Mouse (Mus musculus): ENCODE data around the gene Akap8. TPM values are rescaled to one million over a fixed set of nuclear protein-coding genes. Genes with fewer than 3 reads are reported as not detected.
A peak's percentile ranks its signal among the peaks of the same experiment; 100 is the strongest.

Gene Akap8
- polyA plus RNA-seq, 1 experiment from 2014 or later: 81.4 TPM

GRCm38 (mm10) chr17:32350382-32350983, 29.4 kb upstream of the Akap8 start, which contains the start of gene Akap8l:
Gene Akap8l, minus strand, starts transcription at chr17:32350607.
- Histone ChIP-seq H3K9me3 (replicated peaks; ENCODE audit: control insufficient read depth, low read length) (no peaks in the 10 kb centered on the region), H3K27ac (ENCODE audit: low read length) (peak within 1 kb of the TSS; percentile 88), H3K4me2 (ENCODE audit: low read depth, low read length) (peak within 1 kb of the TSS; percentile 78), H3K4me1 (ENCODE audit: control insufficient read depth, insufficient read depth, low read length) (peaks cover 25% of the 10 kb centered on the region), H3K4me3 (ENCODE audit: low read length) (peak within 1 kb of the TSS; percentile 64), H3K9ac (ENCODE audit: low read length) (peak within 1 kb of the TSS; percentile 77), H3K36me3 (ENCODE audit: control insufficient read depth, insufficient read depth) (peaks cover 8% of the 10 kb centered on the region), H3K27me3 (ENCODE audit: control insufficient read depth, insufficient read depth, low read length) (no peaks in the 10 kb centered on the region)
- WGBS: under 1% methylated on average over 37 of the region's 37 CpGs
- ATAC-seq (replicated peaks; ENCODE audit: extremely low read depth, insufficient read depth, low FRiP score): peak; percentile 97

GRCm38 (mm10) chr17:32349851-32350381, 28.9 kb upstream of the Akap8 start:
- Histone ChIP-seq H3K27me3 (ENCODE audit: control insufficient read depth, insufficient read depth, low read length) (no peaks in the 10 kb centered on the region), H3K9ac (ENCODE audit: low read length) (peak overlapping the region; percentile 77), H3K4me1 (ENCODE audit: control insufficient read depth, insufficient read depth, low read length) (peaks cover 25% of the 10 kb centered on the region), H3K36me3 (ENCODE audit: control insufficient read depth, insufficient read depth) (peaks cover 3% of the 10 kb centered on the region; the same call in 1 of the 2 replicates), H3K27ac (ENCODE audit: low read length) (peak overlapping the region; percentile 88), H3K4me2 (ENCODE audit: low read depth, low read length) (peak overlapping the region; percentile 78), H3K4me3 (ENCODE audit: low read length) (peak overlapping the region; percentile 64), H3K9me3 (replicated peaks; ENCODE audit: control insufficient read depth, low read length) (no peaks in the 10 kb centered on the region)
- ATAC-seq (replicated peaks; ENCODE audit: extremely low read depth, insufficient read depth, low FRiP score): no peak
- WGBS: under 1% methylated on average over 24 of the region's 24 CpGs

- 6% methylated on average over 4 of the region's 4 CpGs for WGBS
- Histone ChIP-seq H3K4me1 (ENCODE audit: control insufficient read depth, insufficient read depth, low read length) (peaks cover 23% of the 10 kb centered on the region), H3K9ac (ENCODE audit: low read length) (peak overlapping the region; percentile 77), H3K27me3 (ENCODE audit: control insufficient read depth, insufficient read depth, low read length) (no peaks in the 10 kb centered on the region), H3K27ac (ENCODE audit: low read length) (peak overlapping the region; percentile 88), H3K4me3 (ENCODE audit: low read length) (peak overlapping the region; percentile 64), H3K4me2 (ENCODE audit: low read depth, low read length) (peak overlapping the region; percentile 78), H3K9me3 (replicated peaks; ENCODE audit: control insufficient read depth, low read length) (no peaks in the 10 kb centered on the region), H3K36me3 (ENCODE audit: control insufficient read depth, insufficient read depth) (0 out of 2 replicates have a peak, but pooled peaks cover 8% of the 10 kb centered on the region)
- ATAC-seq (replicated peaks; ENCODE audit: extremely low read depth, insufficient read depth, low FRiP score): peak; percentile 24
These were observed 28.1 kb upstream of the Akap8 start for GRCm38 (mm10) chr17:32349037-32349732.

GRCm38 (mm10) chr17:32348406-32348805, 27.4 kb upstream of the Akap8 start:
- H3K9me3 ChIP-seq (replicated peaks; ENCODE audit: control insufficient read depth, low read length): no peaks in the 10 kb centered on the region
- WGBS: 77% methylated on average over 2 of the region's 2 CpGs
- H3K27ac ChIP-seq (ENCODE audit: low read length): peak overlapping the region; percentile 88; the same call in 1 of the 2 replicates
- 0 out of 2 replicates have a peak, but pooled peaks cover 7% of the 10 kb centered on the region for H3K36me3 ChIP-seq (ENCODE audit: control insufficient read depth, insufficient read depth)
- H3K4me1 ChIP-seq (ENCODE audit: control insufficient read depth, insufficient read depth, low read length): peaks cover 22% of the 10 kb centered on the region
- H3K9ac ChIP-seq (ENCODE audit: low read length): peak overlapping the region; percentile 68
- ATAC-seq (replicated peaks; ENCODE audit: extremely low read depth, insufficient read depth, low FRiP score): no peak
- peak overlapping the region; percentile 64 for H3K4me3 ChIP-seq (ENCODE audit: low read length)
- no peaks in the 10 kb centered on the region for H3K27me3 ChIP-seq (ENCODE audit: control insufficient read depth, insufficient read depth, low read length)
- H3K4me2 ChIP-seq (ENCODE audit: low read depth, low read length): peak overlapping the region; percentile 78

GRCm38 (mm10) chr17:32341102-32341501, 20.1 kb upstream of the Akap8 start:
- ATAC-seq (replicated peaks; ENCODE audit: extremely low read depth, insufficient read depth, low FRiP score): no peak
- peaks cover 35% of the 10 kb centered on the region for H3K36me3 ChIP-seq (ENCODE audit: control insufficient read depth, insufficient read depth)

GRCm38 (mm10) chr17:32340110-32340509, 19.1 kb upstream of the Akap8 start:
- Histone ChIP-seq H3K27me3 (ENCODE audit: control insufficient read depth, insufficient read depth, low read length) (no peaks in the 10 kb centered on the region), H3K9me3 (replicated peaks; ENCODE audit: control insufficient read depth, low read length) (no peaks in the 10 kb centered on the region), H3K27ac (ENCODE audit: low read length) (no peak overlapping the region), H3K9ac (ENCODE audit: low read length) (no peak overlapping the region), H3K4me1 (ENCODE audit: control insufficient read depth, insufficient read depth, low read length) (no peaks in the 10 kb centered on the region), H3K4me2 (ENCODE audit: low read depth, low read length) (no peak overlapping the region), H3K36me3 (ENCODE audit: control insufficient read depth, insufficient read depth) (peaks cover 45% of the 10 kb centered on the region), H3K4me3 (ENCODE audit: low read length) (no peak overlapping the region)
- no peak for ATAC-seq (replicated peaks; ENCODE audit: extremely low read depth, insufficient read depth, low FRiP score)
- WGBS: 70% methylated on average over 1 of the region's 1 CpGs

More at GRCm38 (mm10) chr17:32341102-32341501, 20.1 kb upstream of the Akap8 start:
- no peak overlapping the region for H3K9ac ChIP-seq (ENCODE audit: low read length)
- H3K4me2 ChIP-seq (ENCODE audit: low read depth, low read length): no peak overlapping the region
- no peak overlapping the region for H3K27ac ChIP-seq (ENCODE audit: low read length)
- no peaks in the 10 kb centered on the region for H3K4me1 ChIP-seq (ENCODE audit: control insufficient read depth, insufficient read depth, low read length)
- H3K9me3 ChIP-seq (replicated peaks; ENCODE audit: control insufficient read depth, low read length): no peaks in the 10 kb centered on the region
- no peak overlapping the region for H3K4me3 ChIP-seq (ENCODE audit: low read length)
- H3K27me3 ChIP-seq (ENCODE audit: control insufficient read depth, insufficient read depth, low read length): no peaks in the 10 kb centered on the region
- WGBS: 85% methylated on average over 1 of the region's 1 CpGs

- 68% methylated on average over 2 of the region's 2 CpGs for WGBS
- ATAC-seq (replicated peaks; ENCODE audit: extremely low read depth, insufficient read depth, low FRiP score): no peak
- peaks cover 72% of the 10 kb centered on the region for H3K36me3 ChIP-seq (ENCODE audit: control insufficient read depth, insufficient read depth)
- H3K4me3 ChIP-seq (ENCODE audit: low read length): no peak overlapping the region
- no peak overlapping the region for H3K27ac ChIP-seq (ENCODE audit: low read length)
- H3K9me3 ChIP-seq (replicated peaks; ENCODE audit: control insufficient read depth, low read length): no peaks in the 10 kb centered on the region
- no peaks in the 10 kb centered on the region for H3K4me1 ChIP-seq (ENCODE audit: control insufficient read depth, insufficient read depth, low read length)
- no peak overlapping the region for H3K4me2 ChIP-seq (ENCODE audit: low read depth, low read length)
- no peak overlapping the region for H3K9ac ChIP-seq (ENCODE audit: low read length)
- H3K27me3 ChIP-seq (ENCODE audit: control insufficient read depth, insufficient read depth, low read length): no peaks in the 10 kb centered on the region
These were observed 14.8 kb upstream of the Akap8 start for GRCm38 (mm10) chr17:32335869-32336268.

- no peak overlapping the region for H3K27ac ChIP-seq (ENCODE audit: low read length)
- WGBS: 93% methylated on average over 12 of the region's 12 CpGs
- peaks cover 79% of the 10 kb centered on the region for H3K36me3 ChIP-seq (ENCODE audit: control insufficient read depth, insufficient read depth)
- H3K27me3 ChIP-seq (ENCODE audit: control insufficient read depth, insufficient read depth, low read length): no peaks in the 10 kb centered on the region
- H3K9me3 ChIP-seq (replicated peaks; ENCODE audit: control insufficient read depth, low read length): no peaks in the 10 kb centered on the region
- H3K4me3 ChIP-seq (ENCODE audit: low read length): no peak overlapping the region
- no peak overlapping the region for H3K4me2 ChIP-seq (ENCODE audit: low read depth, low read length)
- no peaks in the 10 kb centered on the region for H3K4me1 ChIP-seq (ENCODE audit: control insufficient read depth, insufficient read depth, low read length)
- no peak overlapping the region for H3K9ac ChIP-seq (ENCODE audit: low read length)
- no peak; the same call in 1 of the 2 replicates for ATAC-seq (replicated peaks; ENCODE audit: extremely low read depth, insufficient read depth, low FRiP score)
These were observed 13.9 kb upstream of the Akap8 start for GRCm38 (mm10) chr17:32334921-32335320.
